Mouse (Mus musculus) gastrocnemius, postnatal 25 days (tissue): ENCODE measurements around the gene Ppm1h. TPM values are rescaled to one million over a fixed set of nuclear protein-coding genes. Genes with fewer than 3 reads are reported as not detected.

Source experiments
- microRNA-seq, 2 experiments: library from miRNA; unstranded; fragments of <30 nt; microRNA quantifications; one replicate each; pipeline ENCODE4 v1.2.0; 2021; ENCODE audit warnings: borderline replicate concordance in 2 of 2
- total RNA-seq, 2 experiments: library from RNA; stranded (reverse); gene quantifications; 1 replicate in 1 of 2; 2 replicates in 1 of 2; pipeline ENCODE4 v1.2.3; 2021

Gene Ppm1h
- total RNA-seq, 2 experiments from 2014 or later, result 0.95 to 1.6 TPM

Small RNA genes within 50 kb of the gene (microRNA-seq; reads per million reads assigned to microRNA genes)
- gene Mir6412, result 0 reads per million in 2 experiments
- gene Mir8104, result 0 reads per million in 2 experiments
- 60,903 to 64,805 reads per million in 2 experiments for gene Mirlet7i

Other genes with a start within 250 kb of the Ppm1h start
- 1 to 10 TPM in 1 of 2 experiments, under 1 TPM in 1; 0.72 to 1.1 TPM for gene Avpr1a, start 230.3 kb upstream of the Ppm1h start, total RNA-seq